Mouse (Mus musculus) bone marrow, adult 2 months (tissue): Measurements from ENCODE around the gene Brd3os.

Source experiments
- CTCF ChIP-seq: fragments of 200-500 bp; IDR thresholded peaks from 2 replicates; pipeline ENCODE4 v1.5.1; 2011; ENCODE audit warnings: low read length, control low read depth; ENCODE audit not compliant: control insufficient read depth, insufficient read depth
- POLR2A ChIP-seq: fragments of 200-500 bp; IDR thresholded peaks from 2 replicates; pipeline ENCODE4 v1.6.1; 2011; ENCODE audit warnings: low read depth, mild to moderate bottlenecking, control low read depth, low read length, borderline replicate concordance; ENCODE audit not compliant: control insufficient read depth

GRCm38 (mm10) chr2:27479821-27480220, 37.7 kb downstream of the Brd3os start:
- TF ChIP-seq CTCF (no peak), POLR2A (no peak)
